Mouse (Mus musculus): ENCODE measurements around the gene Elf4.

DNA sequence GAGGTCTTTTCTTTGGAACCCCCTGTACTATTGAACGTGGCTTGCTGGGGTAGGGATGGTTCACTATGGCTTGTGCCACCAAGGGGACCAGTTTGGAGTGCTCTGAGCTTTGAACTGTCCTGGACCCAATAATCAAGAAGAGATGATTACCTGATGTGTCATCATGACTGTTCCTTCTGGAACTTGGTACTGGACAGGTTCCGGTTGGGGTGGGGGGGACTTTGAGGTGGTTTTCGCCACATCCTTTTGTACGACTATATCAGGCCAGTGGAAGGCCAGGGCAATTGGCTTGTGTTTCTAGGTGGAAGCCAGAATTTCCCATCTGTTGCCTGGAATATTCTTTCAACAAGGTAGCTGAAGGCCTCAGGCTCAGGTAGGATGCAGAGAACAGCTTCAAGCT is 704 bp upstream of the Elf4 start:
- TF ChIP-seq CTCF (IDR thresholded peaks at IDR 0.05), result no peak
- TF ChIP-seq POLR2A (IDR thresholded peaks at IDR 0.05; ENCODE audit: insufficient read depth, low read depth, low read length), result no peak
- TF ChIP-seq EP300 (IDR thresholded peaks at IDR 0.05; ENCODE audit: insufficient read depth, low read depth, low read length), result no peak
